In genomic region chr7:109831376-109831775, GRCm38 (mm10) we compare ENCODE assay signal across 22 mouse cellular contexts. TPM values are rescaled to one million over a fixed set of nuclear protein-coding genes. Genes with fewer than 3 reads are reported as not detected.
"Had no signal": no experiment of that assay in that cellular context is flagged by ENCODE, and none has a peak within 500 bp of the region (broad histone marks: within the 10 kb centered on the region; RNA-seq: fewer than 3 reads in every experiment).

No protein-coding gene starts in this region.

- ATAC-seq: intestine, embryonic 15.5 days; liver, embryonic 12.5 days; midbrain, embryonic 15.5 days had no signal

- H3K9ac ChIP-seq: intestine, embryonic 15.5 days; limb, embryonic 13.5 days; liver, embryonic 12.5 days; liver, embryonic 15.5 days; lung, embryonic 15.5 days; midbrain, embryonic 15.5 days; neural tube, embryonic 13.5 days had no signal

- H3K27ac ChIP-seq: intestine, embryonic 15.5 days; layer of hippocampus, adult 2 months; limb, embryonic 10.5 days; limb, embryonic 13.5 days; liver, embryonic 12.5 days; liver, embryonic 15.5 days; lung, embryonic 15.5 days; midbrain, embryonic 10.5 days; midbrain, embryonic 15.5 days; neural tube, embryonic 13.5 days had no signal

- H3K4me1 ChIP-seq: limb, embryonic 10.5 days; liver, embryonic 12.5 days; liver, embryonic 15.5 days; megakaryocyte, embryonic 14.5 days; midbrain, embryonic 10.5 days; midbrain, embryonic 15.5 days; neural tube, embryonic 13.5 days had no signal

- H3K27me3 ChIP-seq: intestine, embryonic 15.5 days; limb, embryonic 13.5 days; lung, embryonic 15.5 days; midbrain, embryonic 15.5 days; neural tube, embryonic 13.5 days had no signal

- DNase-seq: kidney, adult 11 months; kidney, adult 9 months; kidney, postnatal 25 days; layer of hippocampus, adult 9-11 months; liver; retina, postnatal 1 day; right cerebral cortex, postnatal 25 days; spleen, adult 18-20 months; thymus, postnatal 25 days had no signal

- H3K4me2 ChIP-seq: intestine, embryonic 15.5 days; limb, embryonic 13.5 days; liver, embryonic 12.5 days; liver, embryonic 15.5 days; lung, embryonic 15.5 days; midbrain, embryonic 15.5 days; neural tube, embryonic 13.5 days had no signal

- H3K4me3 ChIP-seq: intestine, embryonic 15.5 days; layer of hippocampus, adult 2 months; limb, embryonic 10.5 days; limb, embryonic 13.5 days; liver, embryonic 12.5 days; liver, embryonic 15.5 days; lung, embryonic 15.5 days; megakaryocyte, embryonic 14.5 days; midbrain, embryonic 10.5 days; midbrain, embryonic 15.5 days; neural tube, embryonic 13.5 days had no signal

- H3K36me3 ChIP-seq: intestine, embryonic 15.5 days; limb, embryonic 10.5 days; limb, embryonic 13.5 days; liver, embryonic 12.5 days; liver, embryonic 15.5 days; lung, embryonic 15.5 days; midbrain, embryonic 10.5 days; midbrain, embryonic 15.5 days; neural tube, embryonic 13.5 days had no signal

- H3K9me3 ChIP-seq: intestine, embryonic 15.5 days; limb, embryonic 10.5 days; limb, embryonic 13.5 days; liver, embryonic 12.5 days; liver, embryonic 15.5 days; lung, embryonic 15.5 days; megakaryocyte, embryonic 14.5 days; midbrain, embryonic 10.5 days; midbrain, embryonic 15.5 days; neural tube, embryonic 13.5 days had no signal

RNA-seq across cellular contexts. Expression of gene Scube2, which starts 34.1 kb away (rescaled TPM):
- total RNA-seq: neutrophil, adult 5-6 weeks had no signal
- polyA plus RNA-seq: thymus, postnatal 0 days had no signal
